Mouse (Mus musculus): ENCODE data around the gene Slc1a1.

DNA sequence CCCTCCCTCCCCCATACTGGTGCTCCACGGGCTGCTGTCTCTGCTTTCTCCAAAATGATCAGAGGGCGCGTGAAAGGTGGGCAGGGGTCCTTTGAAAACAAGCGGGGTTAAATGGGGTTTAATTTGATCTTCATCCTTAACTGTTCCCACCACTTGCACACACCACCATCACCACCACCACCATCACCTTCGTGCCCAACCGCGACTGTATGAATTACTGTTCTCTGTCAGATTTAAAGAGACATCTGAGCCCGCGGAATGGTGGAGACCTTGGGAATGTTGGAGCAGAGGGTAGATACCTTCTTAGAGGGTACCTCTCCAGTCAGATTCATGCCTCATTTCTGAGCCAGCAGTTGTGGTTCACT, 633 bp downstream of the Slc1a1 start:
- no peak for TF ChIP-seq POLR2A (IDR thresholded peaks at IDR 0.05; ENCODE audit: extremely low read depth, insufficient read depth, low read length)
- TF ChIP-seq CTCF (IDR thresholded peaks at IDR 0.05; ENCODE audit: low read depth, low read length) = no peak
